Mouse (Mus musculus): ENCODE results near the gene Ptpru.

Gene Ptpru

GRCm38 (mm10) chr4:131786800-131787199 lies 51.3 kb downstream of the Ptpru start:
- no peak for DNase-seq (ENCODE audit: low read depth, low spot score)

GRCm38 (mm10) chr4:131784034-131784433 lies 54.1 kb downstream of the Ptpru start:
- DNase-seq (ENCODE audit: low read depth, low spot score): peak; percentile 47

- no peak for DNase-seq (ENCODE audit: low read depth, low spot score)
Observed at GRCm38 (mm10) chr4:131781023-131781422, 57.1 kb downstream of the Ptpru start.

GRCm38 (mm10) chr4:131778616-131779275 lies 59.3 kb downstream of the Ptpru start:
- no peak for DNase-seq (ENCODE audit: low read depth, low spot score)

GRCm38 (mm10) chr4:131771384-131771783 lies 66.7 kb downstream of the Ptpru start:
- DNase-seq (ENCODE audit: low read depth, low spot score): no peak

GRCm38 (mm10) chr4:131763911-131764310 lies 74.2 kb downstream of the Ptpru start:
- DNase-seq (ENCODE audit: low read depth, low spot score): no peak

GRCm38 (mm10) chr4:131763479-131763878 lies 74.6 kb downstream of the Ptpru start:
- DNase-seq (ENCODE audit: low read depth, low spot score): peak; percentile 10

GRCm38 (mm10) chr4:131762211-131762784 lies 75.8 kb downstream of the Ptpru start:
- DNase-seq (ENCODE audit: low read depth, low spot score): no peak

- DNase-seq (ENCODE audit: low read depth, low spot score): no peak
Observed at GRCm38 (mm10) chr4:131752204-131752837, 85.8 kb downstream of the Ptpru start.

GRCm38 (mm10) chr4:131751561-131751960 lies 86.5 kb downstream of the Ptpru start:
- DNase-seq (ENCODE audit: low read depth, low spot score): no peak

GRCm38 (mm10) chr4:131749802-131750201 lies 88.3 kb downstream of the Ptpru start:
- DNase-seq (ENCODE audit: low read depth, low spot score): no peak

- no peak for DNase-seq (ENCODE audit: low read depth, low spot score)
Observed at GRCm38 (mm10) chr4:131744685-131745043, 93.4 kb downstream of the Ptpru start.

- DNase-seq (ENCODE audit: low read depth, low spot score): no peak
Observed at GRCm38 (mm10) chr4:131743831-131744684, 94.0 kb downstream of the Ptpru start.

GRCm38 (mm10) chr4:131743031-131743430 lies 95.1 kb downstream of the Ptpru start:
- no peak for DNase-seq (ENCODE audit: low read depth, low spot score)

GRCm38 (mm10) chr4:131740621-131741020 lies 97.5 kb downstream of the Ptpru start:
- no peak for DNase-seq (ENCODE audit: low read depth, low spot score)

- DNase-seq (ENCODE audit: low read depth, low spot score): no peak
Observed at GRCm38 (mm10) chr4:131728628-131729027, 109.5 kb downstream of the Ptpru start.

GRCm38 (mm10) chr4:131723415-131724080 lies 114.5 kb downstream of the Ptpru start:
- peak; percentile 23 for DNase-seq (ENCODE audit: low read depth, low spot score)

- no peak for DNase-seq (ENCODE audit: low read depth, low spot score)
Observed at GRCm38 (mm10) chr4:131722121-131722841, 115.8 kb downstream of the Ptpru start.

GRCm38 (mm10) chr4:131719151-131719550 lies 118.9 kb downstream of the Ptpru start:
- DNase-seq (ENCODE audit: low read depth, low spot score): no peak
